Mouse (Mus musculus) limb, embryonic 10.5 days (tissue): ENCODE measurements around the gene Gpc6. TPM values are rescaled to one million over a fixed set of nuclear protein-coding genes. Genes with fewer than 3 reads are reported as not detected.

Experiments
- DNase-seq: peaks from one replicate; pipeline ENCODE4 v3.0.0-alpha.2; 2017; ENCODE audit warnings: low spot score
- H3K27ac ChIP-seq: fragments of 300-500 bp; sonication (generic); 2 replicates; pipeline ENCODE4 v1.5.1; 2016; ENCODE audit warnings: mild to moderate bottlenecking
- H3K27me3 ChIP-seq: fragments of 300-500 bp; sonication (generic); 2 replicates; pipeline ENCODE4 v1.6.1; 2016; ENCODE audit warnings: low read depth, mild to moderate bottlenecking; ENCODE audit not compliant: poor library complexity, severe bottlenecking
- H3K36me3 ChIP-seq: fragments of 300-500 bp; sonication (generic); 2 replicates; pipeline ENCODE4 v1.6.1; 2016; ENCODE audit warnings: mild to moderate bottlenecking, moderate library complexity
- H3K4me1 ChIP-seq: fragments of 300-500 bp; sonication (generic); 2 replicates; pipeline ENCODE4 v1.6.1; 2016
- H3K4me3 ChIP-seq: fragments of 300-500 bp; sonication (generic); 2 replicates; pipeline ENCODE4 v1.5.1; 2016; ENCODE audit warnings: mild to moderate bottlenecking, moderate library complexity
- H3K9me3 ChIP-seq: fragments of 300-500 bp; sonication (generic); replicated peaks from 2 replicates; pipeline ENCODE4 v1.6.1; 2016; ENCODE audit warnings: mild to moderate bottlenecking
- WGBS: fragments of 180-500 bp; shearing (Covaris S2); methylation state at CpG from one replicate; pipeline ENCODE4 v1.1.7; 2016; 5-methylcytosine and 5-hydroxymethylcytosine counted together
- polyA plus RNA-seq: library from polyadenylated mRNA; unstranded; fragments of >200 nt; fragmentation: Nextera tagmentation; extraction: Ambion mirVana; gene quantifications from 2 replicates; pipeline ENCODE4 v1.2.1, GENCODE M21; 2016

Gpc6 gene
- polyA plus RNA-seq, 1 experiment from 2014 or later = 51.9 TPM

DNA sequence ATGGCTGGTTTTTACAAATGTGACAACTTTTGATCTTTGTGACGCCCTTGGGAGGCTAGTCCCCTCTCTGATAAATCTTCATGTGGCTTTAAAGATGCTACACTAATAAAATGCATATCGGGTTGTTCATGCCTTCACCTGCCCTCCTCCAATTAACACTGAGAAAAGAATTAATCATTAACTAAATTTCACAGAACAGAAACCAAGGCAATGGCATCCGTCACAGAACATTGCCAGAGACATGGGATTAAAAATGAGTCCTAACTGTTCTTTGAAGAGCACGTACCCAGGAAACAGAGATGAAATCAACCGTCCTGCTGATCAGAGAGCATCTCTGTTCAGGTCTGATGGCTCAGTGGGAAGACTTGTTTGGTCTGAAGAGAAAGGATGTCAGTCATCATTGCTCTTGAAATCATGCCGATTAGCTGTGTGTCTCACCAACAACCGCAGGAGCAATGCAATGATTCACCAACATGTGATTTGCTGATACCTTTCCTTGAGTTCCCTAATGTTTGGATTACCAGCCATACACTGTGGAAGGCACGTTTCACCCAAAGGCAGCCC is 734.2 kb downstream of the Gpc6 start:
- 87% methylated on average over 8 of the region's 8 CpGs for whole genome bisulfite sequencing
- no peaks in the 10 kb centered on the region for H3K4me1 ChIP-seq
- no peaks in the 10 kb centered on the region for H3K27me3 ChIP-seq
- H3K4me3 ChIP-seq = no peak overlapping the region
- H3K27ac ChIP-seq = no peak overlapping the region
- no peaks in the 10 kb centered on the region for H3K9me3 ChIP-seq
- DNase-seq = no peak
- no peaks in the 10 kb centered on the region for H3K36me3 ChIP-seq

DNA sequence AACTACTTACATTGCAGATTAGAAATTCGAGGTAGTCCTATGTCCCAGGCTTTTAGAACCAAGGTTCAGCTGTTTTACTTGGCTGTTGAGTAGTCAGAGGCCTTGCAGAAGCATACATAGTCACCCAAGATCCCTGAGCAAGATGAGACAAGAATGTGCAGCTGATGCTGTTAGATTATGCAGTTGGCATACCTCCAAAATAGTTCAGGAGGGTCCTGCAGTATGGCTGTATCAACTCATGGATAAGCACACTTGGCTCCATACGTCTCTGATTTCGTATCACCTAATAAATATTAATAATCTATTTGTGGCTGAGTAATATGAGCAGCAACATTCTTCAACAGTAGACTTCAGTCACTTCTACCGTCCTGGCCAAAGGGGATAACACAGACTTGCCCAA is 737.1 kb downstream of the Gpc6 start:
- no peaks in the 10 kb centered on the region for H3K36me3 ChIP-seq
- H3K27ac ChIP-seq = no peak overlapping the region
- no peaks in the 10 kb centered on the region for H3K9me3 ChIP-seq
- H3K27me3 ChIP-seq = no peaks in the 10 kb centered on the region
- no peak for DNase-seq
- H3K4me3 ChIP-seq = no peak overlapping the region
- 88% methylated on average over 4 of the region's 4 CpGs for WGBS
- no peaks in the 10 kb centered on the region for H3K4me1 ChIP-seq

DNA sequence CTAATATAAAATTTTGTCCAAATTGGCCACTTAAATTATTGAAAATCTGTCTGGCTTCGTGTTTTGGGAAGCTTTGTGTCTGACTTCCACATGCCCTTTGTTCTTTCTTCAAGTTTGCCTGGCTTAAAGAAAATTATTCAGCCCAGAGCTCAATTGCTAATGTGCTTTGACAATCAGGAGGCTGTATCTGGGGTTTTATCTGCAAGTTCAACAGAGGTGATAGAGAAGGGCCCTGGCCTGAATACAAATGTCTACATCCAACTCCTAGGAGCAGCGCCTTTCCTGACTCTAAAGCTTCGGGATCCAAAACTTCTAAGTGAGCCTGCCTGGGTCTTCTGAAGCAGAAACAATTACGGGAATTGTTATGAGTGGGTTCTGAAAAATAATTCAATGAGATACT is 739.7 kb downstream of the Gpc6 start:
- H3K9me3 ChIP-seq = no peaks in the 10 kb centered on the region
- no peaks in the 10 kb centered on the region for H3K4me1 ChIP-seq
- DNase-seq = no peak
- whole genome bisulfite sequencing = 90% methylated on average over 4 of the region's 4 CpGs
- no peak overlapping the region for H3K4me3 ChIP-seq
- H3K36me3 ChIP-seq = no peaks in the 10 kb centered on the region
- H3K27ac ChIP-seq = no peak overlapping the region
- no peaks in the 10 kb centered on the region for H3K27me3 ChIP-seq

DNA sequence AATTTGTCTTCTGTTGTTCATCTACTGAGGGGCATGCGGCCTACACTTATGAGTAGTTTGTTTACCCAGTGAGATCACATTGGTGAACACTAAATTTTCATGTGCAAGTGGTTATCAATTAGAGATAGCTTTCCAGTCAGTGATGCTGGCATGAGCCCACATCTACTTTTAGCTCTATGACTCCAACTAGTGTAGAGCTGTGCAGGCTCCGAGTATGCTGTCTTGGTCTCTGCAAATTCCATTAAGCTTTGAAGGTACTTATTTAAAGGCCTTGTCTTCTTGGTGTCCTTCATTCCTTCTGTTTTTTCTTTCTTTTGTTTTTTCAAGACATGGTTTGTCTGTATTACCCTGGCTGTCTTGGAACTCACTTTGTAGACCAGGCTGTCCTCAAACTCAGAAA is 741.0 kb downstream of the Gpc6 start:
- Histone ChIP-seq H3K4me3 (no peak overlapping the region), H3K36me3 (no peaks in the 10 kb centered on the region), H3K27me3 (no peaks in the 10 kb centered on the region), H3K9me3 (no peaks in the 10 kb centered on the region), H3K27ac (no peak overlapping the region), H3K4me1 (no peaks in the 10 kb centered on the region)
- WGBS = 95% methylated on average over 2 of the region's 2 CpGs
- DNase-seq = no peak

DNA sequence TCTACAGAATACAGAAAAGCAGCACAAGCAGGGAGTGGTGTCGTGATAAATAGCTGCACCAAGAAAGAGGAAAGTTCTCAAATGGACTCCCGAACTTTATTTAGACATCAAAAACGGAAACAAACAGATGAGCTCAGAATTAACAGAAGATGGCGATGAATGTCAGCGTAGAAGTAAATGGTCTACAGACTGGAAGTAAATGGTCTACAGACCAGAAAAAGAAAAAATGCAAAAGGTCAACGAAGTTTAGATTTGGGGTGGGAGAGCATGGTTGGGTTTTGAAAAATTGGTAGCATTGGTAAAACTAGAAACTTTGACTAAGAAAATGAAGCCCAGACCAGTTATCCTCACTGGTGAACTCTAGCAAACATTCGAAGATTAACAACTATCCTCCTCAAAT is 748.4 kb downstream of the Gpc6 start:
- no peak for DNase-seq
- WGBS = 96% methylated on average over 7 of the region's 7 CpGs
- no peak overlapping the region for H3K4me3 ChIP-seq
- H3K27me3 ChIP-seq = no peaks in the 10 kb centered on the region
- H3K9me3 ChIP-seq = no peaks in the 10 kb centered on the region
- H3K36me3 ChIP-seq = no peaks in the 10 kb centered on the region
- H3K27ac ChIP-seq = no peak overlapping the region
- H3K4me1 ChIP-seq = no peaks in the 10 kb centered on the region

DNA sequence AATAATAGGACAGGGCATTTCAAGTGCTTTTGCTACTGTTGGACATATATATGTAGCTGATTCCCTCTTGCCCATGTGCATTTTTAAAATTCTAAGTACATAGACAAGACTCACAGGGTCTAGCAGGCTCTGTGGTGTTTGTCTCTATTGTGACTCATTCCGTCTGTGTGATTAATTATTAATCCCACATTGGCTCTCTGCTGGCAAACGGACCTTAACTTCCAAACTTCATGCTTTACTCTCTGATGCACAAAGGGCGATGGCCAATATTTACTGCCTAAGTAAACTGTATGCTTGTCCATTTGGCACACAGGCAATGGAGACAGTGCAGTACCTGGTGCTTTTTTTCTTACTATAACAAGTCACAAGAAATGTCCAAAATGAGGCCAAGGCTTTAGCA is 749.4 kb downstream of the Gpc6 start:
- no peaks in the 10 kb centered on the region for H3K27me3 ChIP-seq
- WGBS = 88% methylated on average over 3 of the region's 3 CpGs
- no peak overlapping the region for H3K4me3 ChIP-seq
- no peaks in the 10 kb centered on the region for H3K9me3 ChIP-seq
- H3K36me3 ChIP-seq = no peaks in the 10 kb centered on the region
- no peak overlapping the region for H3K27ac ChIP-seq
- no peaks in the 10 kb centered on the region for H3K4me1 ChIP-seq
- DNase-seq = no peak

DNA sequence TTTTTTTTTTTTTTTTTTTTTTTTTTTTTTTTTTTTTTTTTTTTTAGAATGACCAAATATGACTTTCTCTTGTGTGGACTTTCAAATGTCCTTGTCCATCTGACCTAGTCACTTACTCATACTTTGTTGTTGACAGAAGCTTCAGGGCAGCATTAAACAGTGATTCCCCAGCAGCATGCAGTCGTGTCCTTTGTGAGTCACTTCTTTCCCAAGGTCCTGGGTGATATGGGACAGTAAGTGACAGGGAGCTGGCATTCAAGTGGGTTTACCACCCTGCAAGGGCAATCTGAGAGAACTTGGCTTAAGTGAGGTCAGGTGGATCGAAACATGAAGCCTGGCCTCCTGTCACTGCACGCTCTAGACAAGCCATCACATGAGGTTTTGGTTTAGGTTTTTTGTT is 754.8 kb downstream of the Gpc6 start:
- Histone ChIP-seq H3K27ac (no peak overlapping the region), H3K4me1 (peaks cover 21% of the 10 kb centered on the region), H3K9me3 (no peaks in the 10 kb centered on the region), H3K4me3 (no peak overlapping the region), H3K36me3 (no peaks in the 10 kb centered on the region), H3K27me3 (no peaks in the 10 kb centered on the region)
- no peak for DNase-seq
- WGBS = 58% methylated on average over 3 of the region's 3 CpGs

DNA sequence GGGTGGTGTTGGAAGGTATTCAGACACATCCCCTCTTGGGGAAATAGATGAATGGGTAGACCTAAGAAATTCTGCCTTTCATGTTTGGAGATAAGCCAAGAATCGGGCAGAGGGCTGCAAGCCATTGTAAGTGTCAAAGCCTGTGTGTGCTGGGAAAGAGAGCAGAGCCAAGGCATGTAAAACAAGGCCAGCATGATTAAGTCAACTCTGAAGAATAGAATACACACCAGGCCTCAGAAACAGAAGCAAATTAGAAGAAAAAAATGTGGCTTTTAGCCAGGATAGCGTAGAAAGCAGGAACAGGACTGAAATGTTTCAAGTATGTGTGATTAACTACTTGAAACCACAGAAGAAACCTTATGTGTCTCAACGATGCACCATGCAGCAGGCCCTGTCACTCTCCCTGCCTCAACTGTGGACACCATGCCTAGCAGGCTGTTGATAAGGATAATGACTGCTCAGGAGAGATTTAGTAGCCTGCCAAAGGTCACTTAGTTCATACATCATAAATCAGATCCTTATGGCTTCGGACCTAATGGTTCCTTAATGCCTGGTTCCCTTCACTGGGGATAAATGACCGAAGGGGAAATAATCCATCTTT is 756.3 kb downstream of the Gpc6 start:
- no peak for DNase-seq
- WGBS = 23% methylated on average over 5 of the region's 5 CpGs
- no peak overlapping the region for H3K27ac ChIP-seq

DNA sequence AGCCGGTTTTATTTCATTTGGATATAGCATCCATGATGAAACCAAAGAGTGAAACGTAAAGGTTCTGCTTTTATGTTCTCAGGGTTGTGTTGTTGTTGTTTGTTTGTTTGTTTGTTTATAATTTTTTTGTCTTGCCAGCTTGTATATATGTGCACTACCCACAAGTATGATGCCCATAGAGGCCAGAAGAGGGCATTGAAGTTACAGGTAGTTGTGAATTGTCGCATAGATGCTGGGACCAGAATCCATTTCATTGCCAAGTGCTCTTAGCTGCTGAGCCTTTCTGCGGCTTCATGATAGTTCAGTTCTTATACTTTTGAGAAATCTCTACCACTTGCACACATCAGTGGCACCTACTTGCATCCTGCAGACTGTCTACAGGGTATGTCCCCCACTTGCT is 758.0 kb downstream of the Gpc6 start:
- no peak overlapping the region for H3K4me3 ChIP-seq
- DNase-seq = no peak
- H3K36me3 ChIP-seq = no peaks in the 10 kb centered on the region
- no peaks in the 10 kb centered on the region for H3K9me3 ChIP-seq
- peaks cover 21% of the 10 kb centered on the region for H3K4me1 ChIP-seq
- no peaks in the 10 kb centered on the region for H3K27me3 ChIP-seq
- H3K27ac ChIP-seq = no peak overlapping the region
- WGBS = 94% methylated on average over 4 of the region's 4 CpGs

More for the DNA sequence above, 756.3 kb downstream of the Gpc6 start:
- no peaks in the 10 kb centered on the region for H3K36me3 ChIP-seq
- H3K9me3 ChIP-seq = no peaks in the 10 kb centered on the region
- peaks cover 21% of the 10 kb centered on the region for H3K4me1 ChIP-seq
- no peaks in the 10 kb centered on the region for H3K27me3 ChIP-seq
- no peak overlapping the region for H3K4me3 ChIP-seq

DNA sequence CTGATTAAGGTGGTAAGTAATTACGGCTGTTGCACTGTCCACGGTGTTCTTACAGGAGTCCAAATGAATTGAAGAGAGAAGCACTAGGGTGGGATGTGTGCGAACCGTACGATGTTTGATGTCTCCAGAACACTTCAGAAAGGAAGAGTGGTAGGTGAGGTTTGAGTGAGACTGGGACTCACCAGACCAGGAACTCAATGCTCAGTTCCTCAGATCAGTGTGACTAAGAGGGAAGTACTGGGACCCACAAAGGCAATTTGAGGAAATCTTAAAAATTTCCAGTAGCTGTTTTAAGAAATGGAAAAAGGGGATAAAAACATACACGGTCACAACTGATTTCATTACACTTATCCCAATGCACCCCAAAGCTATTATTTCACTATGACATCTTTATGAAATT is 764.7 kb downstream of the Gpc6 start:
- Histone ChIP-seq H3K4me3 (no peak overlapping the region), H3K9me3 (no peaks in the 10 kb centered on the region), H3K27me3 (no peaks in the 10 kb centered on the region), H3K27ac (no peak overlapping the region), H3K4me1 (0 out of 2 replicates have a peak, but pooled peaks cover 4% of the 10 kb centered on the region), H3K36me3 (no peaks in the 10 kb centered on the region)
- DNase-seq = no peak
- 90% methylated on average over 6 of the region's 6 CpGs for WGBS

DNA sequence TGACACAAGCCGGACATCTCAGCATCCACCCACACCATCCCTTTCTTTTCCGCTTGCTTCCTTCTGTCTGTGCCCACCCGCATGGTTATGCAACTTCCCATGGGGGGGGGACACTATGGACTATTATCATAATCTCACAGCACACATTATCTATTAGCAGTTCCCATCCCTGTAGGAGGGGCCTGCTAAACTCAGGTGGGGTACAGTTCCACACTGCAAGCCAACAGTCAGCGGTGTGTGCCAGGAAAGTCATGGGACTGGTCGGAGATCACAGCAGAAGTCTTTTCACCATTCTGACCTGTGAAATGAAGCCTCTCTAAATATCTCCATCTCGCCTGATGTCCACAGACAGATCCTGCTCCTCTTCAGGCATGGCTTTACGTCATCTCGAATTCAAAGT is 770.5 kb downstream of the Gpc6 start:
- H3K36me3 ChIP-seq = no peaks in the 10 kb centered on the region
- no peak overlapping the region for H3K4me3 ChIP-seq
- H3K4me1 ChIP-seq = no peaks in the 10 kb centered on the region
- H3K9me3 ChIP-seq = no peaks in the 10 kb centered on the region
- no peak for DNase-seq
- H3K27me3 ChIP-seq = no peaks in the 10 kb centered on the region
- H3K27ac ChIP-seq = no peak overlapping the region
- WGBS = 95% methylated on average over 8 of the region's 8 CpGs

DNA sequence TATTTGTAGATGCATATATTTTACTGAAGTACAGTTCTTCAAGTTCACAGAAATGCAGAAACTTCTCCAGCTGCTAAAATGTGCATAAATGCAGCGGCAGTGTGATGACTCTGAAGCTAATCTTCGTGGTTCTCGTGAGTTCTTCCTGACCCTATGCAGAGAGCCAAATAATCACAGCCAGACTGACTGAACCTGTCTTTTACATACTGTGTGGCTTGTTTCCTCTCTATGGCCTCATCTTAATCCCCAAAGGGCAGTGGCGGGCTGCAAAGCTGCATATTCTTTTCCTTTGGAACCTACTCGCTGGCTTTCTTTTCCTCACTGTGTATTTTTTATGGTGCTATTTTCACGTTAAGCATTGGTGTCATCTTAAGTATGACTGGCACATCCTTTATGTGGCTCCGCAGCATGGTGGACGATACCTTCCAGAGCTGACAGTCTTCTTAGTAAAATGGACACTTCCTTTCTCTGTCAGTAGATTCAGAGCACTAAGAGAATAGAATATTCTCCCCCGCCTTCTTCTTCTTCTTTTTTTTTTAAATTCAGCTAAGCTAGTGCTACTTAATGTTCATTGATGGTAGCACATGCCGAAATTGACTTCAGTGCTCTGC is 775.7 kb downstream of the Gpc6 start:
- H3K27ac ChIP-seq = no peak overlapping the region
- no peak overlapping the region for H3K4me3 ChIP-seq
- H3K9me3 ChIP-seq = no peaks in the 10 kb centered on the region
- WGBS = 89% methylated on average over 10 of the region's 10 CpGs
- H3K27me3 ChIP-seq = no peaks in the 10 kb centered on the region
- no peak for DNase-seq
- H3K36me3 ChIP-seq = no peaks in the 10 kb centered on the region
- no peaks in the 10 kb centered on the region for H3K4me1 ChIP-seq

DNA sequence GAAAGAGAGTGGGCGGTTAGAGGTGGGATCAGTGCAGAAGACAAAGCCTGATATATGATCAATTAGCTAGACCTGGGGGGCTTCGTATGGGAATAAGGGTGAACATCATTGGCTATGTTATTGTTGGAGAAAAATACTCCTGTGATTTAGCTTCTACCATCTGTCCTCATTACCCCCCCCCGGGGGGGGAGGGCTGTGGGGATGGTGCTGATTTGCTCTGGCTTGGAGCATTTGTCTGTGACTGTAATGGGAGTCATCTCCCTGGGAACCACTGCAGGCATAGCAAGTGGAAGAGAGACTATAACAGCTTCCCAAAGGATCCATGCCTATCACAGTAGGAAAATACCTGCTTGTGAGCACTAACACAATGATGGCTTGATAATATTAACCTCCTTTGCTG is 783.7 kb downstream of the Gpc6 start:
- H3K27ac ChIP-seq = no peak overlapping the region
- peaks cover 23% of the 10 kb centered on the region for H3K4me1 ChIP-seq
- 88% methylated on average over 3 of the region's 3 CpGs for WGBS
- no peak overlapping the region for H3K4me3 ChIP-seq
- H3K36me3 ChIP-seq = no peaks in the 10 kb centered on the region
- H3K9me3 ChIP-seq = no peaks in the 10 kb centered on the region
- no peaks in the 10 kb centered on the region for H3K27me3 ChIP-seq
- no peak for DNase-seq
